Mouse (Mus musculus) forebrain, embryonic 15.5 days (tissue): ENCODE results near the gene Cct2. TPM values are rescaled to one million over a fixed set of nuclear protein-coding genes. Genes with fewer than 3 reads are reported as not detected.
"Not testable (repeated sequence)": the region's sequence is repeated elsewhere in the genome, so short reads cannot be mapped to it uniquely, and the experiment has no call there.

Experiments used
- ATAC-seq: fragments of 200-750 bp; cut with Nextera tagmentation; replicated peaks from 2 replicates; pipeline ENCODE4 v1.8.0; 2017; ENCODE audit warnings: mild to moderate bottlenecking, moderate TSS enrichment, moderate library complexity
- H3K27ac ChIP-seq: fragments of 300-500 bp; sonication (generic); replicated peaks from 2 replicates; pipeline ENCODE4 v1.5.1; 2015; ENCODE audit warnings: mild to moderate bottlenecking, inconsistent platforms
- H3K27me3 ChIP-seq: fragments of 300-500 bp; sonication (generic); 2 replicates; pipeline ENCODE4 v1.6.1; 2015; ENCODE audit warnings: inconsistent platforms
- H3K36me3 ChIP-seq: fragments of 300-500 bp; sonication (generic); 2 replicates; pipeline ENCODE4 v1.6.1; 2015; ENCODE audit warnings: mild to moderate bottlenecking, inconsistent platforms
- H3K4me1 ChIP-seq: fragments of 300-500 bp; sonication (generic); 2 replicates; pipeline ENCODE4 v1.6.1; 2015; ENCODE audit warnings: inconsistent platforms
- H3K4me2 ChIP-seq: fragments of 300-500 bp; sonication (generic); replicated peaks from 2 replicates; pipeline ENCODE4 v1.6.1; 2015; ENCODE audit warnings: mild to moderate bottlenecking, inconsistent platforms
- H3K4me3 ChIP-seq: fragments of 300-500 bp; sonication (generic); 2 replicates; pipeline ENCODE4 v1.5.1; 2015; ENCODE audit warnings: mild to moderate bottlenecking, inconsistent platforms
- H3K9ac ChIP-seq: fragments of 300-500 bp; sonication (generic); replicated peaks from 2 replicates; pipeline ENCODE4 v1.6.1; 2015; ENCODE audit warnings: mild to moderate bottlenecking, inconsistent platforms
- H3K9me3 ChIP-seq: fragments of 300-500 bp; sonication (generic); 2 replicates; pipeline ENCODE4 v1.6.1; 2016; ENCODE audit warnings: inconsistent platforms
- WGBS: fragments of 180-500 bp; shearing (Covaris S2); methylation state at CpG from one replicate; pipeline ENCODE4 v1.1.7; 2015; ENCODE audit warnings: mixed read lengths; 5-methylcytosine and 5-hydroxymethylcytosine counted together
- polyA plus RNA-seq: library from polyadenylated mRNA; unstranded; fragments of >200 nt; fragmentation: Nextera tagmentation; extraction: Ambion mirVana; gene quantifications from 2 replicates; pipeline ENCODE4 v1.2.1, GENCODE M21; 2015

Cct2 gene
- polyA plus RNA-seq, 1 experiment from 2014 or later: 273 TPM

- H3K4me3 ChIP-seq: no peak overlapping the region
- 86% methylated on average over 4 of the region's 4 CpGs for WGBS
- H3K27ac ChIP-seq: no peak overlapping the region
- no peak for ATAC-seq
- no peaks in the 10 kb centered on the region for H3K9me3 ChIP-seq
- H3K27me3 ChIP-seq: no peaks in the 10 kb centered on the region
- H3K4me1 ChIP-seq: no peaks in the 10 kb centered on the region
- H3K9ac ChIP-seq: no peak overlapping the region
- H3K4me2 ChIP-seq: no peak overlapping the region
- H3K36me3 ChIP-seq: peaks cover 59% of the 10 kb centered on the region
These were observed 14.4 kb downstream of the Cct2 start for GRCm38 (mm10) chr10:117049253-117049652.

DNA sequence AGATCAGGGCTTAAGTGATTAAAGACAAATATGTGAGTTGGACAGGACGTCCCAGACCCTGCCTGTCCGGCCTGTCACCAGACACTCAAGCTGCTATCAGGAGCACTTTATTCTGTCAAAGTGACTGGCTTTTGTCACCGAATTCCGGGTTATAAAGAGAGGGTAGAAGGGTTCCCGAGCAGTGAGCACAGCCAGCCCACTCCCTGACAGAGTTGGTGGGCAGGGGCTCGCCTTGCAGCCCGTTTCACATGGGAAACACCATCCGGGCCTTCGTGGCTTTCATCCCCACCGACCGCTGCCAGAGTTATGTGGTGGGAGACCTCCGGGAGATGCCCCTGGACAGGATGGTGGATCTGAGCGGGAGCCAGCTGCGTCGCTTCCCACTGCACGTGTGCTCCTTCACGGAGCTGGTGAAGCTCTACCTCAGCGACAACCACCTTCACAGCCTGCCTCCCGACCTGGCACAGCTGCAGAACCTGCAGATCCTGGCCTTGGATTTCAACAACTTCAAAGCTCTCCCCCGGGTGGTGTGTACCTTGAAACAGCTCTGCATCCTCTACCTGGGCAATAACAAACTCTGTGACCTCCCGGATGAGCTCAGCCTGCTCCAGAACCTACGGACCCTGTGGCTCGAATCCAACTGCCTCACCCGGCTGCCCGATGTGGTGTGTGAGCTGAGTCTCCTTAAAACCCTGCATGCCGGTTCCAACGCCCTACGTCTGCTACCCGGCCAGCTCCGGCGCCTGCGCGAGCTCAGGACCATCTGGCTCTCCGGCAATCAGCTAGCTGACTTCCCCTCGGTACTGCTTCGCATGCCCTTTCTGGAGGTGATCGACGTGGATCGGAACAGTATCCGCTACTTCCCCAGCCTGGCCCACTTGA, 18.2 kb downstream of the Cct2 start, which contains the start of gene Lrrc10:
Lrrc10 (plus strand) TSS at position 167 of the 882 bp plus-strand sequence.
- Histone ChIP-seq H3K4me3 (no peak within 1 kb of the TSS), H3K9me3 (no peaks in the 10 kb centered on the region), H3K4me1 (no peaks in the 10 kb centered on the region), H3K4me2 (peak within 1 kb of the TSS; percentile 19; the same call in 1 of the 2 replicates), H3K27ac (no peak within 1 kb of the TSS), H3K27me3 (no peaks in the 10 kb centered on the region), H3K9ac (no peak within 1 kb of the TSS), H3K36me3 (peaks cover 20% of the 10 kb centered on the region)
- 54% methylated on average over 40 of the region's 40 CpGs for whole genome bisulfite sequencing
- 0 out of 2 replicates have a peak, but pooled peaks have one; percentile 42 for ATAC-seq

GRCm38 (mm10) chr10:117043497-117044166, 20.0 kb downstream of the Cct2 start:
- H3K27ac ChIP-seq, H3K36me3 ChIP-seq, H3K4me2 ChIP-seq, H3K27me3 ChIP-seq, ATAC-seq, H3K9me3 ChIP-seq, H3K4me3 ChIP-seq, H3K4me1 ChIP-seq, H3K9ac ChIP-seq: not testable (repeated sequence)
- 62% methylated on average over 16 of the region's 16 CpGs for WGBS

- Histone ChIP-seq H3K9ac (no peak overlapping the region), H3K4me3 (no peak overlapping the region), H3K9me3 (no peaks in the 10 kb centered on the region), H3K4me1 (no peaks in the 10 kb centered on the region), H3K4me2 (no peak overlapping the region), H3K27me3 (no peaks in the 10 kb centered on the region), H3K27ac (no peak overlapping the region), H3K36me3 (no peaks in the 10 kb centered on the region)
- no peak for ATAC-seq
- 91% methylated on average over 14 of the region's 14 CpGs for WGBS
These were observed 21.3 kb downstream of the Cct2 start for GRCm38 (mm10) chr10:117042295-117042694.

- 73% methylated on average over 6 of the region's 6 CpGs for WGBS
- Histone ChIP-seq H3K4me1 (no peaks in the 10 kb centered on the region), H3K27me3 (no peaks in the 10 kb centered on the region), H3K27ac (no peak overlapping the region), H3K9ac (no peak overlapping the region), H3K36me3 (no peaks in the 10 kb centered on the region), H3K9me3 (no peaks in the 10 kb centered on the region), H3K4me3 (no peak overlapping the region), H3K4me2 (no peak overlapping the region)
- ATAC-seq: no peak
These were observed 23.3 kb downstream of the Cct2 start for GRCm38 (mm10) chr10:117040355-117040754.

DNA sequence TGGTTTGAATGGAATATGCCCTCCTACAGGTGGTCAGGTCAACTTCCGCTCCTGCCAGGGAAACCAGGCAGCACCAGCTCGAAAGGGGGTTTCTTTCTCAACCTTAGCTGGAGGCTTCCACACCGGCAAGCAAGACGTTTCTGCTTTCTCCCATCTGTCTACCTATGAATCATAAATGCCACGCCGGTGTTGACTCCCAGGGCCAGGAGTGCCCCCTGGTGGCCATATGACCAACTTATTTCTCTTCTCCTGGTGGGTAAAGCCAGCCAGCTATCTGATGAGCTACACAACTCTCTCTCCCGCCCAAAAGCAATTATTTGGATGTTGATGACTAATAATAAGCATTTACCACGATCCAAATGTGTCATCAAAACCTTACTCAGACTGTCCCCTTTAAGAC, 29.8 kb downstream of the Cct2 start:
- 30% methylated on average over 8 of the region's 8 CpGs for WGBS
- H3K27me3 ChIP-seq: no peaks in the 10 kb centered on the region
- H3K36me3 ChIP-seq: no peaks in the 10 kb centered on the region
- no peak overlapping the region for H3K9ac ChIP-seq
- H3K27ac ChIP-seq: no peak overlapping the region
- no peak overlapping the region for H3K4me2 ChIP-seq
- H3K4me3 ChIP-seq: no peak overlapping the region
- no peaks in the 10 kb centered on the region for H3K9me3 ChIP-seq
- ATAC-seq: no peak
- H3K4me1 ChIP-seq: no peaks in the 10 kb centered on the region

GRCm38 (mm10) chr10:117031160-117031559, 32.5 kb downstream of the Cct2 start:
- no peak for ATAC-seq
- no peak overlapping the region for H3K27ac ChIP-seq
- no peaks in the 10 kb centered on the region for H3K36me3 ChIP-seq
- H3K4me2 ChIP-seq: no peak overlapping the region
- no peaks in the 10 kb centered on the region for H3K9me3 ChIP-seq
- 90% methylated on average over 3 of the region's 3 CpGs for WGBS
- H3K4me3 ChIP-seq: no peak overlapping the region
- no peak overlapping the region for H3K9ac ChIP-seq
- H3K27me3 ChIP-seq: no peaks in the 10 kb centered on the region
- H3K4me1 ChIP-seq: no peaks in the 10 kb centered on the region

GRCm38 (mm10) chr10:117026176-117026575, 37.4 kb downstream of the Cct2 start:
- Histone ChIP-seq H3K9ac (no peak overlapping the region), H3K9me3 (no peaks in the 10 kb centered on the region), H3K4me3 (no peak overlapping the region), H3K27me3 (0 out of 2 replicates have a peak, but pooled peaks cover 3% of the 10 kb centered on the region), H3K4me1 (no peaks in the 10 kb centered on the region), H3K27ac (no peak overlapping the region), H3K4me2 (no peak overlapping the region), H3K36me3 (no peaks in the 10 kb centered on the region)
- 85% methylated on average over 8 of the region's 8 CpGs for WGBS
- no peak for ATAC-seq

DNA sequence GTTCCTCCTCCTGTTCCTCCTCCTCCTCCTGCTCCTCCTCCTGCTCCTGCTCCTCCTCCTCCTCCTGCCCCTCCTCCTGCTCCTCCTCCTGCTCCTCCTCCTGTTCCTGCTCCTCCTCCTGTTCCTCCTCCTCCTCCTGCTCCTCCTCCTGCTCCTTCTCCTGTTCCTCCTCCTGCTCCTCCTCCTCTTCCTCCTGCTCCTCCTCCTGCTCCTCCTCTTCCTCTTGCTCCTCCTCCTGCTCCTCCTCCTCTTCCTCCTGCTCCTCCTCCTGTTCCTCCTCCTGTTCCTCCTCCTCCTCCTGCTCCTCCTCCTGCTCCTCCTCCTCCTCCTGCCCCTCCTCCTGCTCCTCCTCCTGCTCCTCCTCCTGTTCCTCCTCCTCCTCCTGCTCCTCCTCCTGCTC, 37.8 kb downstream of the Cct2 start:
- H3K4me1 ChIP-seq, H3K9me3 ChIP-seq, H3K4me2 ChIP-seq, ATAC-seq, H3K36me3 ChIP-seq, H3K27me3 ChIP-seq, H3K4me3 ChIP-seq, H3K27ac ChIP-seq, H3K9ac ChIP-seq: not testable (repeated sequence)

GRCm38 (mm10) chr10:117023693-117024092, 39.9 kb downstream of the Cct2 start:
- 0 out of 2 replicates have a peak, but pooled peaks cover 3% of the 10 kb centered on the region for H3K27me3 ChIP-seq
- no peaks in the 10 kb centered on the region for H3K9me3 ChIP-seq
- no peak overlapping the region for H3K4me2 ChIP-seq
- 71% methylated on average over 16 of the region's 16 CpGs for WGBS
- no peak for ATAC-seq
- H3K4me1 ChIP-seq: no peaks in the 10 kb centered on the region
- H3K36me3 ChIP-seq: no peaks in the 10 kb centered on the region
- no peak overlapping the region for H3K4me3 ChIP-seq
- H3K27ac ChIP-seq: no peak overlapping the region
- H3K9ac ChIP-seq: no peak overlapping the region

GRCm38 (mm10) chr10:117021020-117021754, 42.4 kb downstream of the Cct2 start:
- no peaks in the 10 kb centered on the region for H3K4me1 ChIP-seq
- 25% methylated on average over 21 of the region's 21 CpGs for WGBS

More at GRCm38 (mm10) chr10:117021020-117021754, 42.4 kb downstream of the Cct2 start:
- H3K4me3 ChIP-seq: no peak overlapping the region
- ATAC-seq: no peak
- no peaks in the 10 kb centered on the region for H3K36me3 ChIP-seq
- no peak overlapping the region for H3K27ac ChIP-seq
- 0 out of 2 replicates have a peak, but pooled peaks cover 3% of the 10 kb centered on the region for H3K27me3 ChIP-seq
- H3K9ac ChIP-seq: no peak overlapping the region
- no peaks in the 10 kb centered on the region for H3K9me3 ChIP-seq
- H3K4me2 ChIP-seq: no peak overlapping the region
